Mouse (Mus musculus) midbrain, postnatal 0 days (tissue): ENCODE measurements around the gene Ifit1bl1. TPM values are rescaled to one million over a fixed set of nuclear protein-coding genes. Genes with fewer than 3 reads are reported as not detected.
"Not testable (repeated sequence)": the region's sequence is repeated elsewhere in the genome, so short reads cannot be mapped to it uniquely, and the experiment has no call there.

Experiments
- ATAC-seq: fragments of 200-750 bp; cut with Nextera tagmentation; 2 replicates; pipeline ENCODE4 v1.8.0; 2017; ENCODE audit warnings: moderate number of reproducible peaks, mild to moderate bottlenecking, moderate TSS enrichment, moderate library complexity; ENCODE audit not compliant: low FRiP score
- DNase-seq: peaks from one replicate; pipeline ENCODE4 v3.0.0-alpha.2; 2015; ENCODE audit warnings: low spot score
- H3K27ac ChIP-seq: fragments of 300-500 bp; sonication (generic); 2 replicates; pipeline ENCODE4 v1.5.1; 2014; ENCODE audit warnings: low read depth, mild to moderate bottlenecking, low read length, mixed read lengths
- H3K27me3 ChIP-seq: fragments of 300-500 bp; sonication (generic); 2 replicates; pipeline ENCODE4 v1.6.1; 2014; ENCODE audit warnings: low read length, control low read depth, mixed read lengths; ENCODE audit not compliant: insufficient read depth
- H3K36me3 ChIP-seq: fragments of 300-500 bp; sonication (generic); 2 replicates; pipeline ENCODE4 v1.6.1; 2014; ENCODE audit warnings: low read length, control low read depth, mixed read lengths; ENCODE audit not compliant: insufficient read depth
- H3K4me1 ChIP-seq: fragments of 300-500 bp; sonication (generic); 2 replicates; pipeline ENCODE4 v1.6.1; 2014; ENCODE audit warnings: mild to moderate bottlenecking, control low read depth, antibody characterized with exemption, low read length, mixed read lengths; ENCODE audit not compliant: insufficient read depth
- H3K4me2 ChIP-seq: fragments of 300-500 bp; sonication (generic); 2 replicates; pipeline ENCODE4 v1.6.1; 2014; ENCODE audit warnings: low read depth, mild to moderate bottlenecking, low read length, mixed read lengths; ENCODE audit not compliant: poor library complexity, severe bottlenecking
- H3K4me3 ChIP-seq: fragments of 300-500 bp; sonication (generic); 2 replicates; pipeline ENCODE4 v1.5.1; 2014; ENCODE audit warnings: low read depth, mild to moderate bottlenecking, low read length, moderate library complexity
- H3K9ac ChIP-seq: fragments of 300-500 bp; sonication (generic); replicated peaks from 2 replicates; pipeline ENCODE4 v1.6.1; 2014; ENCODE audit warnings: mild to moderate bottlenecking, low read length, moderate library complexity, mixed read lengths; ENCODE audit not compliant: poor library complexity, severe bottlenecking
- H3K9me3 ChIP-seq: fragments of 300-500 bp; sonication (generic); 2 replicates; pipeline ENCODE4 v1.6.1; 2016; ENCODE audit warnings: low read length, control low read depth
- CTCF ChIP-seq: IDR thresholded peaks from 2 replicates; pipeline ENCODE4 v1.5.1; 2016; ENCODE audit warnings: antibody characterized with exemption, mild to moderate bottlenecking
- WGBS: fragments of 180-500 bp; shearing (Covaris S2); extraction: QIAGEN DNeasy Blood & Tissue Kit; methylation state at CpG from one replicate; pipeline ENCODE4 v1.1.7; 2014; 5-methylcytosine and 5-hydroxymethylcytosine counted together
- polyA plus RNA-seq: library from polyadenylated mRNA; unstranded; fragments of >200 nt; fragmentation: Nextera tagmentation; extraction: Ambion mirVana; gene quantifications from 2 replicates; pipeline ENCODE4 v1.2.1, GENCODE M21; 2015
- total RNA-seq: library from RNA; depleted of rRNA; stranded (reverse); fragments of >200 nt; gene quantifications from 2 replicates; pipeline ENCODE4 v1.2.3, GENCODE M21; 2014; rRNA removed

Gene Ifit1bl1
- total RNA-seq (1.4 and 1.9 TPM in 2 replicates), polyA plus RNA-seq (1.4 and 1.5 TPM in 2 replicates)

DNA sequence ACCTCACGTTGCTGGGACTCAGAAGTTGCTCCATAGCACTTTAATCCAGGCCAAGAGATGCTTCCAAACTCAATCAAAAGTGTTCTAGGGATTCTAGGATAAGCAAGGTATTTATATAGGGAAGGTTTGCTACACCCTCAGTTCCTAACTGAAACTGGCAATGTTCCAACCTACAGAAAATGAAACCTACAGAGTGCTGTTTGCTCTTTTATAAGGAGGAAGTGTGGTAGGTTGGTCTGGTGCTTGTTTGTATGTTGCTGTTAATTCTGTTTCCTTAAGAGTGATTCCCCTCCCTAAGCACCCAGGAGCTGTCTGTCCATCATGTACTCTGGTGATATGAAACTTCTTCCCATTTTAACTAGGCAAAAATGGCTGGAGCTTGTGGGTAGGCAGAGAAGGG lies at the start of gene Ifit1bl1:
Ifit1bl1 (minus strand) TSS at position 69 of the 400 bp plus-strand sequence.
- H3K4me3 ChIP-seq, H3K36me3 ChIP-seq, ATAC-seq, DNase-seq, H3K9ac ChIP-seq, H3K27ac ChIP-seq, H3K4me2 ChIP-seq, H3K4me1 ChIP-seq, H3K27me3 ChIP-seq, H3K9me3 ChIP-seq: not testable (repeated sequence)
- 37% methylated on average over 1 of the region's 1 CpGs for WGBS

DNA sequence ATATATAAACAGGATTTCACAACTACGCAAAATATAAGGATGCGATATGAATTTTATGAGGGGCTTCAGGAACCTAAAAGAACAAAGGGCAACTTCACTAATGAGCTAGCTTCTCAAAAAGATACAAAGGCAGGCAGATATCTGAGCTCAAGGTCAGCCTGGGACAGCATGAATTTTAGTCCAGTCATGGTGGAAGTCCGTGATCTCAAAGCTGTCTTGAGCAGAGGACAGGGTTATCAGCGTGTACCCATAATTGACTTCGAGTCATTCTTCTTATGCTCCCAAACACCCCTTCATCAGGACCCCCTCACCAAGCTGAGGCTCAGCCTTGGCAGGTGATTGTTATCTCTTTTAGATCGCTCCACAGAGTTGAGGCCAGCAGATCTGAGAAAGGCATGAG lies 49.2 kb upstream of the Ifit1bl1 start:
- Histone ChIP-seq H3K36me3 (no peaks in the 10 kb centered on the region), H3K27me3 (no peaks in the 10 kb centered on the region), H3K4me2 (no peak overlapping the region), H3K9me3 (no peaks in the 10 kb centered on the region), H3K4me1 (no peaks in the 10 kb centered on the region), H3K9ac (no peak overlapping the region), H3K4me3 (no peak overlapping the region), H3K27ac (no peak overlapping the region)
- ATAC-seq: no peak
- no peak for TF ChIP-seq CTCF
- DNase-seq: no peak
- WGBS: 88% methylated on average over 6 of the region's 6 CpGs

DNA sequence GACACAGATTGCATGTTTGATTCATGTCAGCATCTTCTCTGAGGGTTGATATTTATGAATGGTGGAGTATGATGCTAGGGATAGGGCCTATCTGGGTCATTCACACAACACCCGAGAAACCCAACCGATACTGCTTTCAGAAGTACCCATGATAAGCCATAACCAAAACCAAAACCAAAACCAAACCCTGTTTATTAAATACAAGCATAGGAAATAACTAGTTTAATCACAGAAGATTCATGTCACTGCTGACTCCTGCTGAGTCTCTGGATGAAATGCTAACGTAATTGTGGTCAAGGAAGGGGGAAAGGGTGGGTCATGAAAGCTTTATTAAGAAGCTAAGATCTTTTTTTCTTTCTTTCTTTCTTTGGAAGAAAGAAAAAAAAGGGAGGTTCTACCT lies 48.5 kb upstream of the Ifit1bl1 start:
- DNase-seq: no peak
- TF ChIP-seq CTCF: no peak
- H3K9ac ChIP-seq: no peak overlapping the region
- H3K4me2 ChIP-seq: no peak overlapping the region
- no peaks in the 10 kb centered on the region for H3K27me3 ChIP-seq
- H3K4me3 ChIP-seq: no peak overlapping the region
- H3K27ac ChIP-seq: no peak overlapping the region
- H3K4me1 ChIP-seq: no peaks in the 10 kb centered on the region
- WGBS: 91% methylated on average over 3 of the region's 3 CpGs
- no peak for ATAC-seq
- H3K9me3 ChIP-seq: no peaks in the 10 kb centered on the region
- no peaks in the 10 kb centered on the region for H3K36me3 ChIP-seq

DNA sequence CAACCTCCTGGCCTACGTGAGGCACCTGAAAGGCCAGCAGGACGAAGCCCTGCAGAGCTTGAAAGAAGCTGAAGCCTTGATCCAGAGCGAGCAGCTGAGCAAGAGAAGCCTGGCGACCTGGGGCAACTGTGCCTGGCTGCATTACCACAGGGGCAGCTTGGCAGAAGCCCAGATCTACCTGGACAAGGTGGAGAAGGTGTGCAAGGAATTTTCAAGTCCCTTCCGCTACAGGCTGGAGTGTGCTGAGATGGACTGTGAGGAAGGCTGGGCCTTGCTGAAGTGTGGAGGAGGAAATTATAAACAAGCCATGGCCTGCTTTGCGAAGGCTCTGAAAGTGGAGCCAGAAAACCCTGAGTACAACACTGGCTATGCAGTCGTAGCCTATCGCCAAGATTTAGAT lies 45.9 kb upstream of the Ifit1bl1 start:
- H3K4me3 ChIP-seq, H3K9me3 ChIP-seq, H3K9ac ChIP-seq, DNase-seq, H3K27ac ChIP-seq, H3K27me3 ChIP-seq, H3K4me1 ChIP-seq, H3K36me3 ChIP-seq, H3K4me2 ChIP-seq, ATAC-seq: not testable (repeated sequence)
- WGBS: 90% methylated on average over 7 of the region's 8 CpGs

DNA sequence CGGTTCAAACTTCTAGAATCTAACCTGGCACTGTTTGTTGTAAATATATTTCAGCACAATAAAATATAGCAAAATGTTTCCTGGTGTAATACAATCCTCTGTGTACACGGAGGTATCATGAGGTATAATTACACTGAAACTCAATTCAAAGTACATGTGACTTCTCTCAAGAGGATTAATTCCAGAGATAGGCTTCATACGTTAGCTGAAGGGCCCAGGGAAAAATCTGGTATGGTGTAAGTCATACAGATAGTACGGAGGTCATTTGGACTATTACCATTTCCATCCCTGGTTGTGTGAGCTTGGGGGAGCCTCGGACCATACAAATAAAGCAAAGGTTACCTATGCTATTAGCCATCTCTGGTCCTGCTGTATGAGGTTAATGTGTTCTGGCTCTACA lies 40.9 kb upstream of the Ifit1bl1 start:
- Histone ChIP-seq H3K4me1 (no peaks in the 10 kb centered on the region), H3K4me3 (no peak overlapping the region), H3K9ac (no peak overlapping the region), H3K9me3 (no peaks in the 10 kb centered on the region), H3K36me3 (no peaks in the 10 kb centered on the region), H3K4me2 (no peak overlapping the region), H3K27ac (no peak overlapping the region), H3K27me3 (no peaks in the 10 kb centered on the region)
- no peak for DNase-seq
- WGBS: 86% methylated on average over 5 of the region's 5 CpGs
- ATAC-seq: no peak
- no peak for TF ChIP-seq CTCF

DNA sequence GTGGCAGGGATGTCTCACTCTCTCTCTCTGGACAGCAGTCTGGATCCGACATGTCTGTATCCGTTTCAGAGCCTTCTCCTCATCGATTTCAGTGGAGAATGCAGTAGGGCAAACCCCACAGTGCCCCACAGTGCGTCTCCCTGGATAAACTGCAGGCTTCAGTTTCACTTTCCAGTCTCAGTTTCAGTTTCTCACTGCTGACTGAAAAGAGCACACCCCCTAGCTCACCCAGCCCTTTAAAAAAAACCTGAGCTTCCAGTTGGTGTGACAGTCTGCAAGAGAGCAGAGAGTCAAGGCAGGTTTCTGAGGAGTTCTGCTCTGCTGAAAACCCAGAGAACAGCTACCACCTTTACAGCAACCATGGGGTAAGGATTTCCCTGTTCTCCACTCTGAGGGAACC lies 38.9 kb upstream of the Ifit1bl1 start, which contains the start of the genes Ifit1bl2 and Ifit1:
Ifit1bl2 (minus strand) TSS at position 121 of the 400 bp plus-strand sequence.
Ifit1 (plus strand) TSS at position 249 of the 400 bp plus-strand sequence.
- WGBS: 66% methylated on average over 4 of the region's 4 CpGs
- no peak for TF ChIP-seq CTCF
- no peaks in the 10 kb centered on the region for H3K27me3 ChIP-seq

More for the DNA sequence above, 38.9 kb upstream of the Ifit1bl1 start, which contains the start of the genes Ifit1bl2 and Ifit1:
- Histone ChIP-seq H3K27ac (no peak within 1 kb of the TSS), H3K9ac (no peak within 1 kb of the TSS), H3K36me3 (no peaks in the 10 kb centered on the region), H3K4me3 (no peak within 1 kb of the TSS), H3K4me1 (no peaks in the 10 kb centered on the region), H3K9me3 (no peaks in the 10 kb centered on the region), H3K4me2 (no peak within 1 kb of the TSS)
- ATAC-seq (no peak), DNase-seq (no peak)
